Mouse (Mus musculus) neural tube, embryonic 11.5 days (tissue): ENCODE measurements around the gene Snrnp70. TPM values are rescaled to one million over a fixed set of nuclear protein-coding genes. Genes with fewer than 3 reads are reported as not detected.

Source experiments
- ATAC-seq: fragments of 200-750 bp; cut with Nextera tagmentation; 2 replicates; pipeline ENCODE4 v1.8.0; 2017; ENCODE audit warnings: moderate number of reproducible peaks, mild to moderate bottlenecking, moderate TSS enrichment, moderate library complexity; ENCODE audit not compliant: insufficient read depth, low FRiP score, low TSS enrichment
- DNase-seq: peaks from one replicate; pipeline ENCODE4 v3.0.0-alpha.2; 2015; ENCODE audit warnings: low spot score
- H3K27ac ChIP-seq: fragments of 300-500 bp; sonication (generic); 2 replicates; pipeline ENCODE4 v1.5.1; 2014; ENCODE audit warnings: low read depth, mild to moderate bottlenecking, low read length
- H3K27me3 ChIP-seq: fragments of 300-500 bp; sonication (generic); 2 replicates; pipeline ENCODE4 v1.6.1; 2014; ENCODE audit warnings: mild to moderate bottlenecking, low read length, mixed read lengths; ENCODE audit not compliant: control insufficient read depth, insufficient read depth
- H3K36me3 ChIP-seq: fragments of 300-500 bp; sonication (generic); 2 replicates; pipeline ENCODE4 v1.6.1; 2014; ENCODE audit warnings: mild to moderate bottlenecking, low read length, moderate library complexity, mixed read lengths; ENCODE audit not compliant: control insufficient read depth, insufficient read depth
- H3K4me1 ChIP-seq: fragments of 300-500 bp; sonication (generic); 2 replicates; pipeline ENCODE4 v1.6.1; 2014; ENCODE audit warnings: low read length, mixed read lengths; ENCODE audit not compliant: control insufficient read depth, insufficient read depth
- H3K4me2 ChIP-seq: fragments of 300-500 bp; sonication (generic); 2 replicates; pipeline ENCODE4 v1.6.1; 2014; ENCODE audit warnings: low read depth, mild to moderate bottlenecking, moderate library complexity
- H3K4me3 ChIP-seq: fragments of 300-500 bp; sonication (generic); 2 replicates; pipeline ENCODE4 v1.5.1; 2014; ENCODE audit warnings: low read depth, low read length
- H3K9ac ChIP-seq: fragments of 300-500 bp; sonication (generic); 2 replicates; pipeline ENCODE4 v1.6.1; 2014; ENCODE audit warnings: mild to moderate bottlenecking, low read length
- H3K9me3 ChIP-seq: fragments of 300-500 bp; sonication (generic); 2 replicates; pipeline ENCODE4 v1.6.1; 2016; ENCODE audit warnings: low read length; ENCODE audit not compliant: control insufficient read depth
- WGBS: fragments of 180-500 bp; shearing (Covaris S2); extraction: QIAGEN DNeasy Blood & Tissue Kit; methylation state at CpG from one replicate; pipeline ENCODE4 v1.1.7; 2014; 5-methylcytosine and 5-hydroxymethylcytosine counted together
- polyA plus RNA-seq: library from polyadenylated mRNA; unstranded; fragments of >200 nt; fragmentation: Nextera tagmentation; extraction: Ambion mirVana; gene quantifications from 2 replicates; pipeline ENCODE4 v1.2.1, GENCODE M21; 2014

Gene Snrnp70
- polyA plus RNA-seq, 1 experiment from 2014 or later = 66.4 TPM

- DNase-seq = no peak
- 96% methylated on average over 3 of the region's 3 CpGs for WGBS
- Histone ChIP-seq H3K27ac (no peak overlapping the region), H3K4me3 (no peak overlapping the region), H3K9me3 (no peaks in the 10 kb centered on the region), H3K9ac (no peak overlapping the region), H3K4me1 (no peaks in the 10 kb centered on the region), H3K4me2 (no peak overlapping the region), H3K36me3 (peaks cover 65% of the 10 kb centered on the region), H3K27me3 (no peaks in the 10 kb centered on the region)
- no peak for ATAC-seq
Measured at GRCm38 (mm10) chr7:45386077-45386476, 9.5 kb downstream of the Snrnp70 start.

- Histone ChIP-seq H3K27ac (no peak overlapping the region), H3K27me3 (no peaks in the 10 kb centered on the region), H3K36me3 (peaks cover 48% of the 10 kb centered on the region), H3K4me3 (no peak overlapping the region), H3K9me3 (no peaks in the 10 kb centered on the region), H3K9ac (no peak overlapping the region), H3K4me1 (0 out of 2 replicates have a peak, but pooled peaks cover 2% of the 10 kb centered on the region), H3K4me2 (no peak overlapping the region)
- ATAC-seq (no peak), DNase-seq (no peak)
- WGBS = 94% methylated on average over 1 of the region's 1 CpGs
Measured at GRCm38 (mm10) chr7:45376057-45376456, 19.5 kb downstream of the Snrnp70 start.

GRCm38 (mm10) chr7:45374620-45375019 lies 20.9 kb downstream of the Snrnp70 start:
- ATAC-seq = no peak
- Histone ChIP-seq H3K9ac (no peak overlapping the region), H3K4me2 (no peak overlapping the region), H3K27me3 (peaks cover 6% of the 10 kb centered on the region; the same call in 1 of the 2 replicates), H3K4me1 (peaks cover 11% of the 10 kb centered on the region), H3K27ac (no peak overlapping the region), H3K36me3 (peaks cover 36% of the 10 kb centered on the region), H3K9me3 (no peaks in the 10 kb centered on the region), H3K4me3 (no peak overlapping the region)
- DNase-seq = no peak
- 96% methylated on average over 8 of the region's 8 CpGs for WGBS

GRCm38 (mm10) chr7:45372371-45372770 lies 23.2 kb downstream of the Snrnp70 start:
- ATAC-seq (no peak), DNase-seq (no peak)
- Histone ChIP-seq H3K4me2 (no peak overlapping the region), H3K4me3 (no peak overlapping the region), H3K9me3 (no peaks in the 10 kb centered on the region), H3K27me3 (peaks cover 17% of the 10 kb centered on the region), H3K36me3 (peaks cover 19% of the 10 kb centered on the region), H3K4me1 (peaks cover 13% of the 10 kb centered on the region), H3K9ac (no peak overlapping the region), H3K27ac (no peak overlapping the region)
- 88% methylated on average over 5 of the region's 5 CpGs for WGBS

- H3K36me3 ChIP-seq = peaks cover 5% of the 10 kb centered on the region
- H3K9me3 ChIP-seq = no peaks in the 10 kb centered on the region
- H3K4me3 ChIP-seq = peak within 1 kb of the TSS; percentile 43
- peaks cover 13% of the 10 kb centered on the region for H3K4me1 ChIP-seq
- peak; percentile 86 for DNase-seq
- H3K4me2 ChIP-seq = peak within 1 kb of the TSS; percentile 85
- peak; percentile 65 for ATAC-seq
- no peak within 1 kb of the TSS for H3K27ac ChIP-seq
- 12% methylated on average over 28 of the region's 28 CpGs for WGBS
- H3K9ac ChIP-seq = peak within 1 kb of the TSS; percentile 52
- peaks cover 20% of the 10 kb centered on the region for H3K27me3 ChIP-seq
Measured at GRCm38 (mm10) chr7:45370475-45371311, 24.8 kb downstream of the Snrnp70 start, which contains the start of gene Lin7b. Lin7b (minus strand) TSS chr7:45370583.

GRCm38 (mm10) chr7:45369836-45370474 lies 25.6 kb downstream of the Snrnp70 start:
- Histone ChIP-seq H3K27ac (no peak overlapping the region), H3K4me3 (peak overlapping the region; percentile 43), H3K36me3 (peaks cover 4% of the 10 kb centered on the region; the same call in 1 of the 2 replicates), H3K4me2 (peak overlapping the region; percentile 85), H3K27me3 (peaks cover 23% of the 10 kb centered on the region), H3K9me3 (no peaks in the 10 kb centered on the region), H3K9ac (peak overlapping the region; percentile 52), H3K4me1 (peaks cover 13% of the 10 kb centered on the region)
- no peak for ATAC-seq
- 7% methylated on average over 50 of the region's 52 CpGs for WGBS
- DNase-seq = no peak

GRCm38 (mm10) chr7:45369022-45369745 lies 26.4 kb downstream of the Snrnp70 start:
- Histone ChIP-seq H3K9ac (no peak overlapping the region), H3K4me3 (peak overlapping the region; percentile 43; the same call in 1 of the 2 replicates), H3K36me3 (peaks cover 4% of the 10 kb centered on the region; the same call in 1 of the 2 replicates), H3K9me3 (no peaks in the 10 kb centered on the region), H3K4me1 (peaks cover 13% of the 10 kb centered on the region), H3K4me2 (peak overlapping the region; percentile 85), H3K27me3 (peaks cover 23% of the 10 kb centered on the region), H3K27ac (no peak overlapping the region)
- WGBS = 71% methylated on average over 16 of the region's 16 CpGs
- no peak for ATAC-seq
- DNase-seq = no peak

- Histone ChIP-seq H3K27me3 (peaks cover 23% of the 10 kb centered on the region), H3K9me3 (no peaks in the 10 kb centered on the region), H3K27ac (no peak overlapping the region), H3K4me3 (peak overlapping the region; percentile 81), H3K36me3 (no peaks in the 10 kb centered on the region), H3K4me1 (peaks cover 13% of the 10 kb centered on the region), H3K9ac (no peak overlapping the region), H3K4me2 (peak overlapping the region; percentile 85)
- DNase-seq (no peak), ATAC-seq (no peak)
- 77% methylated on average over 15 of the region's 15 CpGs for WGBS
Measured at GRCm38 (mm10) chr7:45368178-45368577, 27.4 kb downstream of the Snrnp70 start.
